Comparison of ENCODE assay signal across 14 mouse cellular contexts in genomic region chr5:112583304-112583703, GRCm38 (mm10). TPM values are rescaled to one million over a fixed set of nuclear protein-coding genes. Genes with fewer than 3 reads are reported as not detected.
DNase-seq lines count a peak whose midpoint lies in the region; ATAC-seq lines count a peak whose summit lies in the region.
"Had no signal": no experiment of that assay in that cellular context is flagged by ENCODE, and none has a peak within 500 bp of the region (broad histone marks: within the 10 kb centered on the region; RNA-seq: fewer than 3 reads in every experiment).

No protein-coding gene starts in this region.

- H3K9me3 ChIP-seq in heart, embryonic 15.5 days (replicated peaks) = no peaks in the 10 kb centered on the region
- H3K9me3 ChIP-seq in hindbrain, embryonic 15.5 days = no peaks in the 10 kb centered on the region
- no peaks in the 10 kb centered on the region for H3K9me3 ChIP-seq in midbrain, embryonic 16.5 days (replicated peaks; ENCODE audit: control insufficient read depth, low read length, poor library complexity, severe bottlenecking)
- no peaks in the 10 kb centered on the region for H3K9me3 ChIP-seq in kidney, embryonic 14.5 days (ENCODE audit: control insufficient read depth, low read length)
- H3K9me3 ChIP-seq: embryonic facial prominence, embryonic 12.5 days; liver, embryonic 13.5 days had no signal

- peak overlapping the region; percentile 24; the same call in 1 of the 2 replicates for H3K27ac ChIP-seq in heart, embryonic 15.5 days
- H3K27ac ChIP-seq in hindbrain, embryonic 15.5 days (replicated peaks) = 0 out of 2 replicates have a peak overlapping the region, but pooled peaks have one; percentile 13
- H3K27ac ChIP-seq in midbrain, embryonic 16.5 days (ENCODE audit: low read length) = peak overlapping the region; percentile 58; the same call in 1 of the 2 replicates
- no peak overlapping the region for H3K27ac ChIP-seq in kidney, embryonic 14.5 days (ENCODE audit: low read depth, low read length)
- H3K27ac ChIP-seq: embryonic facial prominence, embryonic 12.5 days; layer of hippocampus, adult 2 months; liver, embryonic 13.5 days had no signal

- 28% methylated on average over 9 of the region's 9 CpGs for WGBS in heart, embryonic 15.5 days
- 10% methylated on average over 9 of the region's 9 CpGs for WGBS in hindbrain, embryonic 15.5 days
- WGBS in midbrain, embryonic 16.5 days = 13% methylated on average over 9 of the region's 9 CpGs
- 43% methylated on average over 9 of the region's 9 CpGs for WGBS in kidney, embryonic 14.5 days

- DNase-seq in heart, adult 8-10 months (ENCODE audit: low spot score) = no peak
- peak; percentile 38 for DNase-seq in embryo, embryonic 11.5 days (ENCODE audit: low read depth, low spot score)
- DNase-seq in left cerebral cortex, adult 8-10 months (ENCODE audit: low spot score in 2 of 2) = no peak
- DNase-seq in frontal cortex, postnatal 36 days (ENCODE audit: low spot score in 2 of 2) = no peak
- DNase-seq: liver, embryonic 13.5 days; right cerebral cortex, adult 18-20 months; thymus, adult 2 months had no signal

- H3K4me3 ChIP-seq in heart, embryonic 15.5 days = no peak overlapping the region
- H3K4me3 ChIP-seq in hindbrain, embryonic 15.5 days = no peak overlapping the region
- H3K4me3 ChIP-seq in midbrain, embryonic 16.5 days (ENCODE audit: low read depth, low read length) = no peak overlapping the region
- H3K4me3 ChIP-seq in kidney, embryonic 14.5 days (ENCODE audit: low read length) = no peak overlapping the region
- H3K4me3 ChIP-seq: embryonic facial prominence, embryonic 12.5 days; layer of hippocampus, adult 2 months; liver, embryonic 13.5 days had no signal

- H3K9ac ChIP-seq in heart, embryonic 15.5 days = no peak overlapping the region
- H3K9ac ChIP-seq in hindbrain, embryonic 15.5 days = no peak overlapping the region
- H3K9ac ChIP-seq in midbrain, embryonic 16.5 days (ENCODE audit: low read depth, low read length) = peak overlapping the region; percentile 6; the same call in 1 of the 2 replicates
- no peak overlapping the region for H3K9ac ChIP-seq in kidney, embryonic 14.5 days (ENCODE audit: low read depth, low read length)
- H3K9ac ChIP-seq: embryonic facial prominence, embryonic 12.5 days; liver, embryonic 13.5 days had no signal

- H3K27me3 ChIP-seq in heart, embryonic 15.5 days = peaks cover 77% of the 10 kb centered on the region
- H3K27me3 ChIP-seq in hindbrain, embryonic 15.5 days = no peaks in the 10 kb centered on the region; the same call in 1 of the 2 replicates
- H3K27me3 ChIP-seq in midbrain, embryonic 16.5 days (ENCODE audit: control insufficient read depth, insufficient read depth, low read depth, low read length) = no peaks in the 10 kb centered on the region
- peaks cover 5% of the 10 kb centered on the region for H3K27me3 ChIP-seq in kidney, embryonic 14.5 days (ENCODE audit: control insufficient read depth, insufficient read depth, low read length)

- H3K4me2 ChIP-seq in heart, embryonic 15.5 days = no peak overlapping the region
- H3K4me2 ChIP-seq in hindbrain, embryonic 15.5 days = peak overlapping the region; percentile 14; the same call in 1 of the 2 replicates
- H3K4me2 ChIP-seq in midbrain, embryonic 16.5 days (ENCODE audit: low read length) = no peak overlapping the region
- no peak overlapping the region for H3K4me2 ChIP-seq in kidney, embryonic 14.5 days (replicated peaks; ENCODE audit: low read depth, low read length)
- H3K4me2 ChIP-seq: embryonic facial prominence, embryonic 12.5 days; liver, embryonic 13.5 days had no signal

- no peaks in the 10 kb centered on the region; the same call in 1 of the 2 replicates for H3K4me1 ChIP-seq in heart, embryonic 15.5 days (replicated peaks)
- H3K4me1 ChIP-seq in hindbrain, embryonic 15.5 days (replicated peaks) = peaks cover 16% of the 10 kb centered on the region
- H3K4me1 ChIP-seq in midbrain, embryonic 16.5 days (ENCODE audit: control insufficient read depth, insufficient read depth, low read length) = peaks cover 11% of the 10 kb centered on the region
- peaks cover 3% of the 10 kb centered on the region; the same call in 1 of the 2 replicates for H3K4me1 ChIP-seq in kidney, embryonic 14.5 days (ENCODE audit: control insufficient read depth, insufficient read depth, low read length)
- H3K4me1 ChIP-seq: liver, embryonic 13.5 days had no signal

- ATAC-seq in heart, embryonic 15.5 days (replicated peaks; ENCODE audit: insufficient number of reproducible peaks, insufficient read depth, low FRiP score, low read depth) = no peak
- ATAC-seq in hindbrain, embryonic 15.5 days (ENCODE audit: low FRiP score, low read depth) = 0 out of 2 replicates have a peak, but pooled peaks have one; percentile 39
- ATAC-seq in midbrain, embryonic 16.5 days = peak; percentile 49
- ATAC-seq in kidney, embryonic 14.5 days (ENCODE audit: low FRiP score, low TSS enrichment) = no peak

- H3K36me3 ChIP-seq in heart, embryonic 15.5 days = no peaks in the 10 kb centered on the region
- no peaks in the 10 kb centered on the region for H3K36me3 ChIP-seq in hindbrain, embryonic 15.5 days
- no peaks in the 10 kb centered on the region for H3K36me3 ChIP-seq in midbrain, embryonic 16.5 days (ENCODE audit: control insufficient read depth, insufficient read depth, low read length)
- no peaks in the 10 kb centered on the region for H3K36me3 ChIP-seq in kidney, embryonic 14.5 days (ENCODE audit: control insufficient read depth, insufficient read depth, low read length)
- H3K36me3 ChIP-seq: embryonic facial prominence, embryonic 12.5 days; liver, embryonic 13.5 days had no signal

RNA-seq across cellular contexts. Expression of gene Sez6l, which starts 6.3 kb away (rescaled TPM):
- polyA plus RNA-seq in heart, embryonic 15.5 days (2015; fragmentation: Nextera tagmentation; extraction: Ambion mirVana) = 0.33 and 0.53 TPM in 2 replicates
- under 1 TPM; 0.08 to 0.22 (median 0.17) TPM for total RNA-seq in heart, adult 8-10 months (2022)
- 41.3 and 46.3 TPM in 2 replicates for polyA plus RNA-seq in hindbrain, embryonic 15.5 days (2015; fragmentation: Nextera tagmentation; extraction: Ambion mirVana)
- 72.9 and 75.7 TPM in 2 replicates for polyA plus RNA-seq in midbrain, embryonic 16.5 days (2015; fragmentation: Nextera tagmentation; extraction: Ambion mirVana)
- 0.23 and 0.26 TPM in 2 replicates for polyA plus RNA-seq in kidney, embryonic 14.5 days (2014; fragmentation: Nextera tagmentation; extraction: Ambion mirVana)
- 100 to 1,000 TPM; 133 to 138 (median 136) TPM for total RNA-seq in left cerebral cortex, adult 8-10 months (2022)
- polyA plus RNA-seq: C2C12 had no signal

Comparison
In these comparisons a context has a peak if more than half of its experiments do, and no peak if none do; other contexts are left out.
1. ATAC-seq: peak in hindbrain, embryonic 15.5 days (single experiment) and midbrain, embryonic 16.5 days (single experiment); none in heart, embryonic 15.5 days (single experiment) and kidney, embryonic 14.5 days (single experiment).
2. RNA of gene Sez6l, which starts 6.3 kb away (polyA plus RNA-seq): 72.9 to 75.7 TPM in midbrain, embryonic 16.5 days and 41.3 to 46.3 TPM in hindbrain, embryonic 15.5 days; 0.33 to 0.53 TPM in heart, embryonic 15.5 days and 0.23 to 0.26 TPM in kidney, embryonic 14.5 days; every median in the first group is over 10 times any median in the second.